Mouse (Mus musculus): ENCODE measurements around the gene Tmem121.
A peak's percentile ranks its signal among the peaks of the same experiment; 100 is the strongest.

Gene Tmem121

GRCm38 (mm10) chr12:113155076-113155771, 30.5 kb upstream of the Tmem121 start:
- Histone ChIP-seq H3K27me3 (ENCODE audit: control insufficient read depth, insufficient read depth, low read length, poor library complexity, severe bottlenecking) (no peaks in the 10 kb centered on the region), H3K36me3 (ENCODE audit: control insufficient read depth, insufficient read depth, low read length, poor library complexity, severe bottlenecking) (peaks cover 2% of the 10 kb centered on the region; the same call in 1 of the 2 replicates)
- DNase-seq (ENCODE audit: low read depth, low spot score): peak; percentile 62

GRCm38 (mm10) chr12:113155887-113156539, 29.7 kb upstream of the Tmem121 start, which contains the start of gene Tedc1:
Tedc1 (plus strand) TSS chr12:113156421.
- peaks cover 2% of the 10 kb centered on the region; the same call in 1 of the 2 replicates for H3K36me3 ChIP-seq (ENCODE audit: control insufficient read depth, insufficient read depth, low read length, poor library complexity, severe bottlenecking)
- peak; percentile 99 for DNase-seq (ENCODE audit: low read depth, low spot score)
- H3K27me3 ChIP-seq (ENCODE audit: control insufficient read depth, insufficient read depth, low read length, poor library complexity, severe bottlenecking): no peaks in the 10 kb centered on the region

- H3K36me3 ChIP-seq (ENCODE audit: control insufficient read depth, insufficient read depth, low read length, poor library complexity, severe bottlenecking): peaks cover 2% of the 10 kb centered on the region; the same call in 1 of the 2 replicates
- no peak for DNase-seq (ENCODE audit: low read depth, low spot score)
- no peaks in the 10 kb centered on the region for H3K27me3 ChIP-seq (ENCODE audit: control insufficient read depth, insufficient read depth, low read length, poor library complexity, severe bottlenecking)
Observed at GRCm38 (mm10) chr12:113156540-113156929, 29.2 kb upstream of the Tmem121 start.

GRCm38 (mm10) chr12:113157002-113157401, 28.7 kb upstream of the Tmem121 start:
- no peak for DNase-seq (ENCODE audit: low read depth, low spot score)
- Histone ChIP-seq H3K27me3 (ENCODE audit: control insufficient read depth, insufficient read depth, low read length, poor library complexity, severe bottlenecking) (no peaks in the 10 kb centered on the region), H3K36me3 (ENCODE audit: control insufficient read depth, insufficient read depth, low read length, poor library complexity, severe bottlenecking) (peaks cover 2% of the 10 kb centered on the region; the same call in 1 of the 2 replicates)

- Histone ChIP-seq H3K27me3 (ENCODE audit: control insufficient read depth, insufficient read depth, low read length, poor library complexity, severe bottlenecking) (no peaks in the 10 kb centered on the region), H3K36me3 (ENCODE audit: control insufficient read depth, insufficient read depth, low read length, poor library complexity, severe bottlenecking) (peaks cover 2% of the 10 kb centered on the region; the same call in 1 of the 2 replicates)
- no peak for DNase-seq (ENCODE audit: low read depth, low spot score)
Observed at GRCm38 (mm10) chr12:113157521-113157920, 28.2 kb upstream of the Tmem121 start.

GRCm38 (mm10) chr12:113157971-113158370, 27.8 kb upstream of the Tmem121 start:
- peaks cover 2% of the 10 kb centered on the region; the same call in 1 of the 2 replicates for H3K36me3 ChIP-seq (ENCODE audit: control insufficient read depth, insufficient read depth, low read length, poor library complexity, severe bottlenecking)
- no peak for DNase-seq (ENCODE audit: low read depth, low spot score)
- no peaks in the 10 kb centered on the region for H3K27me3 ChIP-seq (ENCODE audit: control insufficient read depth, insufficient read depth, low read length, poor library complexity, severe bottlenecking)

- no peaks in the 10 kb centered on the region for H3K36me3 ChIP-seq (ENCODE audit: control insufficient read depth, insufficient read depth, low read length, poor library complexity, severe bottlenecking)
- DNase-seq (ENCODE audit: low read depth, low spot score): no peak
- H3K27me3 ChIP-seq (ENCODE audit: control insufficient read depth, insufficient read depth, low read length, poor library complexity, severe bottlenecking): no peaks in the 10 kb centered on the region
Observed at GRCm38 (mm10) chr12:113163561-113164006, 22.1 kb upstream of the Tmem121 start.

GRCm38 (mm10) chr12:113168031-113168536, 17.6 kb upstream of the Tmem121 start:
- DNase-seq (ENCODE audit: low read depth, low spot score): peak; percentile 88
- no peaks in the 10 kb centered on the region for H3K36me3 ChIP-seq (ENCODE audit: control insufficient read depth, insufficient read depth, low read length, poor library complexity, severe bottlenecking)
- H3K27me3 ChIP-seq (ENCODE audit: control insufficient read depth, insufficient read depth, low read length, poor library complexity, severe bottlenecking): no peaks in the 10 kb centered on the region

GRCm38 (mm10) chr12:113176960-113177725, 8.6 kb upstream of the Tmem121 start:
- Histone ChIP-seq H3K36me3 (ENCODE audit: control insufficient read depth, insufficient read depth, low read length, poor library complexity, severe bottlenecking) (no peaks in the 10 kb centered on the region), H3K27me3 (ENCODE audit: control insufficient read depth, insufficient read depth, low read length, poor library complexity, severe bottlenecking) (no peaks in the 10 kb centered on the region)
- no peak for DNase-seq (ENCODE audit: low read depth, low spot score)

- H3K27me3 ChIP-seq (ENCODE audit: control insufficient read depth, insufficient read depth, low read length, poor library complexity, severe bottlenecking): no peaks in the 10 kb centered on the region
- no peak for DNase-seq (ENCODE audit: low read depth, low spot score)
Observed at GRCm38 (mm10) chr12:113181020-113181419, 4.7 kb upstream of the Tmem121 start.

GRCm38 (mm10) chr12:113184945-113185344, 785 bp upstream of the Tmem121 start:
- Histone ChIP-seq H3K27me3 (ENCODE audit: control insufficient read depth, insufficient read depth, low read length, poor library complexity, severe bottlenecking) (no peaks in the 10 kb centered on the region), H3K36me3 (ENCODE audit: control insufficient read depth, insufficient read depth, low read length, poor library complexity, severe bottlenecking) (no peaks in the 10 kb centered on the region)
- DNase-seq (ENCODE audit: low read depth, low spot score): no peak

More at GRCm38 (mm10) chr12:113181020-113181419, 4.7 kb upstream of the Tmem121 start:
- H3K36me3 ChIP-seq (ENCODE audit: control insufficient read depth, insufficient read depth, low read length, poor library complexity, severe bottlenecking): no peaks in the 10 kb centered on the region

- Histone ChIP-seq H3K27me3 (ENCODE audit: control insufficient read depth, insufficient read depth, low read length, poor library complexity, severe bottlenecking) (no peaks in the 10 kb centered on the region), H3K36me3 (ENCODE audit: control insufficient read depth, insufficient read depth, low read length, poor library complexity, severe bottlenecking) (no peaks in the 10 kb centered on the region)
- DNase-seq (ENCODE audit: low read depth, low spot score): no peak
Observed at GRCm38 (mm10) chr12:113186326-113187010, 738 bp downstream of the Tmem121 start.

GRCm38 (mm10) chr12:113187011-113187375, 1.3 kb downstream of the Tmem121 start:
- H3K27me3 ChIP-seq (ENCODE audit: control insufficient read depth, insufficient read depth, low read length, poor library complexity, severe bottlenecking): no peaks in the 10 kb centered on the region
- DNase-seq (ENCODE audit: low read depth, low spot score): no peak
- no peaks in the 10 kb centered on the region for H3K36me3 ChIP-seq (ENCODE audit: control insufficient read depth, insufficient read depth, low read length, poor library complexity, severe bottlenecking)

- DNase-seq (ENCODE audit: low read depth, low spot score): peak; percentile 82
- no peaks in the 10 kb centered on the region for H3K36me3 ChIP-seq (ENCODE audit: control insufficient read depth, insufficient read depth, low read length, poor library complexity, severe bottlenecking)
Observed at GRCm38 (mm10) chr12:113187584-113188295, 2.0 kb downstream of the Tmem121 start.

More at GRCm38 (mm10) chr12:113187584-113188295, 2.0 kb downstream of the Tmem121 start:
- no peaks in the 10 kb centered on the region for H3K27me3 ChIP-seq (ENCODE audit: control insufficient read depth, insufficient read depth, low read length, poor library complexity, severe bottlenecking)
